Mouse (Mus musculus) left cerebral cortex, adult 9 months (tissue): ENCODE data around the gene Slc9a9.
A peak's percentile ranks its signal among the peaks of the same experiment; 100 is the strongest.

Experiments
- DNase-seq, 2 experiments: peaks; one replicate each; pipeline ENCODE4 v3.0.0; 2022; ENCODE audit warnings: low spot score in 2 of 2

The Slc9a9 gene

DNA sequence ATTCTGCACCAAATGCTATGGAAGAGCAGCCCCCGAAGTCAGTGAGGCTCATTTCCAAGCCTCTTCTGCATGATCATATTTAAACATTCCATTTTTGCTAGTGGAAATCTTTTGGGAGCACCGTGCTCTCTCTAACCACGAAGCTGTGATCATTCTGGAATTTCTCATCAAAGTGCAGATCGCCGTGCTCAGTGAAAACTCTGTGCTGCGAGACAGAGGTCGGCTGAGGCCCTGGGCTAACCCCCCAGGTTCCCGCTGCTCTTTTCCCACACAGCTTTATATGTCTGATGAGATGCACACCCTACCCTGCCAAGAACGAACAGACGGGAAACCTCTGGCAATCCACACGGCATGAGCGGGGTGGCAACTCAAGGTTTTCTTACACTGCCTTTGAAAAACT, 406.1 kb downstream of the Slc9a9 start:
- DNase-seq, result peak in 1 of 2 experiments; percentile 14

DNA sequence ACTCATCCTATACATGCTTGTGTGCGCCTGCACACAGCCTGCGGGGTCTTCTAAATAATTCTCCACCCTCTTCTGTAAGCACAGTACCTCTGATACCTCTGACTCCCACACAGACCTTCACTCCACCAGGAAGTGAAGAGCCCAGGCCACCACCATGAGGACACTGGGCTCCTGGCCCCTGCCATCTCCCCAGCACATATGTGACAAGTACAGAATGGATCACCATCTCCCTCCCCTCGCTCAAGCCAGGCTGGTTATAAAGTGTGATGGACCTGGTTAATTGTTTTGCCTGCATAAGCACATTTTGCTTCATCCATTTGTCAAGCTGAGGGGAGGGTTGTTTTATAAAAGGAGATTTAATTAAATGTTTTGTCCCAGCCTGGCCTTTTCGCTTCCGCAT, 408.2 kb downstream of the Slc9a9 start:
- DNase-seq, result no peak

DNA sequence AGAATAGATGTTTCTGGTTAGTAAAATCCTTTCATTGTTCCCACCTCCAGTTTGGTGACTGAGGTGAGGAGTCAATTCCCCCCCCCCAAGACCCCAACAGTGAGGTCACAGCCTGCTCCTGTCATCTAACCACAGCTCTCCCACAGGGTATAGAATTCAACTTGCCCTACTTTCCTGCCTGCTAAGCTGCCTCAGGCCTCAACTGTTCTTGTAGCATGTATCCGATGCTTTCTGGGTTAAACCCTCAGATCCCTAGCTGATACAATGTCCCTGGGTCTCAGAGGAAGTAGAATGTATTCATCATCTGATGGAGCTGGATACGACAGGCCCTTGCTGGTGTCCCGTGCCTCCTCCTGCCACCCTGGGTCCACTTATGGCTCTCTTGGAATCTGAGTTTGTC, 408.9 kb downstream of the Slc9a9 start:
- no peak for DNase-seq

DNA sequence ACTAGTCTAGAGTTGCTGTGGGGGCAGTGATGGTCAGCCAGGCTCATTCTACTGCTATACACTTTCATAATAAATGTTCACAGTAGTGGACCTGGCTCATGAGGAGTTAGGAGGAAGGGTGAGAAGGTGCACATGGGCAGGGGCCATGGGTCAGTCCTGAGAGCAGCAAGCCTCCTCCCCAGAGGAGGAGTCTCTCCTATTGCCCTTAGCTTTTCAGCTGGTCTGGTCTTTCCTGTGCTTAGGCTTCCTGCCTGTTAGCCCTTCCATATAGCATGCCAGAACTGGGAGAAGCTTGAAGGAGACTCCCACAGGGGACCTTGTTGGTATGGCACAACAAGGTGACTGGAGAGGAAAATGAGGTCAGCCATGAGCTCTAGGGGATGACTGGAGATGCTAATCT, 410.2 kb downstream of the Slc9a9 start:
- DNase-seq, result no peak

DNA sequence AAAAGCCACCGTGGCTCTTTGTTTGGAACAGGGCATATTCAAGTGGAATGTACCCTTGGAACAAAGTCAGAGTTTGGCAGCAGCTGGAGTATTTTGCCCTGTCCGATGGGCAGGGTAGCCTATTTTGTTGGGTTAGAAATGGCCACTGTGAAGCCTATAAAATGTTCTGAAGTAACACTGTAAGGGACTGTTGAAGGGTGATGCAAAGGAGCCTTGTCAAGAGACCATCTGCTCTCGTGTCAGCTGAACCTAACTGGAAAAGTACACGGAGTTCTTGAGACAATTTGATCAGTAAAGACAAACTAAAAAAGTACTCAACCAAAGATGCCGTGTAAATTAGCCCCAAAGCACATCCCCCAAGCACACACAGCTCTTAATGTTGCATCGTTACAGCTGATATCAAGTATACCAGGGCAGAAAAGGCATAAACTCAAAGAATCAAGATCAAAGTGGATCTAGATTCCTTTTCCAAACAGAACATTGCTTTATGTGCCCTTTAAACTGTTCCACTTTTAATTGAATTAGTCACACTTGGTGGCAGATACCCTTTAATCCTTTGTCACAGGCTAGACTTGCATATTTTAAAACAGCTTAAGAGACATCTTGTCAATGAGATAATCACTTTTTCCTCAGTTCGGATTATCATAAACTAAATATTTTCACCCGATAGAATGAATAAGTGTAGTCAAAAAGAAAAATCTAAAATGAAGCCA, 416.6 kb downstream of the Slc9a9 start:
- DNase-seq, result no peak

DNA sequence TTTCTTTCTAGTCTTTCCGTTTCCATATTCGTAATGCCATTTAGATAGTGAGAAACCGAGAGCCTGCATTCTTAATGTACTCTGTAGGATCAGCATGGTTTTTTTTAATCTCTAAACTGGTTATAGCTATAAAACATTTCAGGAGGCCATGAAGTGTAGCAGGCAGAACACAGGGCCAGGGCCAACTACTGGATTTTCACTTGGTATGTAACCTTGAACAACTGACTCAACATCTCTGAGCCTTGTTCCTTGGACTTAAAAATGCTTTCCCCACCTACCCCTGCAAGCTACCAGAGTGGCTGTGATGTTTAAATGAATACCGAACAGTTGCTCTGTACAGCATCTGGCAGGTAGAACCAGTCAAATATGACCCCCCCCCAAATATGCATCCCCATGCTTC, 418.5 kb downstream of the Slc9a9 start:
- DNase-seq, result no peak

DNA sequence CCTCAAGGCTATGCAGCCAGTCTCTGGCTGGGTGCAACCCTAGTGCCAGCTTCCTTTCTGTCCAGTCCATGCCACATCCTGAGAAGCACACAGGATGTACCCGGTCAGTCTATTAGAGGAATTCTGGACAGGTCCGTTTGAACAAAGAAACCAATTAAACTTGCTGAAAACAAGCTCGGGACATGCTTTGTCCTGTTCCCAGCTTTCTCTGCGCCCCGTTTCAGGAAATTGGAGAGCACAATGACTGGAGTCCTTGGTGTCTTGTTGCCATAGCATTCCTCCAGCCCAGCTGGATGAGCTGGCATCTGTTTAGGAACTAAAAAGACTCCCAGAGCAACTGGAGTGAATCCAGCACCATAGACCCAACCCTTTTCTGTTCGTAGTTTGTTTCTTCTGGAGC, 419.3 kb downstream of the Slc9a9 start:
- DNase-seq, result peak; percentile 34 to 39

DNA sequence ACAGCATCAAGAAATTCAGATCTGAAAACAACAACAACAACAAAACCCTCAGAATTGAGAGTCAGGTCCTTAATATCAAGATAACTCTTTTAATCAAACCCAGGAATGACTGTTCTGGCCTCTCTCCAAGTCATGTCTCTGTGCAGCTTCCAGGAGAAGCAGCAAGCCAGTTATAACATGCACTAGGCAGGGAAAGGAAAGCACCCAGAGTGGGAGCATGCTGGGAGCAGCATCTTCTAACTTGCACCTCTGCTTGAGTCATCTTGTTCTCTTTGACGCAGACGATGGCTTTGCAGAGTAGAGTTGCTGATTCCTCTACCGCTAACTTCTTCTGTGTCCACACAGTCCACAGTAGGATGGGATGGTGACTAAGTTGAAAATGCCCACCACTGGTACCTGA, 426.8 kb downstream of the Slc9a9 start:
- no peak for DNase-seq

DNA sequence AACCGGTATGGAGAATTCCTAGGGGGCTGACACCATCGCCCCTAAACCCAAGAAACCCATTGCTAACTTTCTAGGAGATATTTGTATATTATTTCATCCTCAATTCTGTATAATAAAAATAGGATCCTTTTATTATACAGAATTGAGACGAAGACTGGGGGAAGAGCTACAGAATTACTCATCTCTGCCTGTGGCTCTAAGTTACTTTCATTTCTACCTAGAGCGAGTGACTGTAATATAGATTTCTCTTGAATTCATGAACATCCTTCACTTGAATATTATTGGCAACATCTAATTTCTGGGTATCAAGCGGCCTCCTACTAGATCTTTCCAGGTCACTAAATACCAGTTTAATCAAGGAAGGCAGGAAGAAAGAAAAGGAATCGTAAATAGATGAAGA, 436.1 kb downstream of the Slc9a9 start:
- no peak for DNase-seq

DNA sequence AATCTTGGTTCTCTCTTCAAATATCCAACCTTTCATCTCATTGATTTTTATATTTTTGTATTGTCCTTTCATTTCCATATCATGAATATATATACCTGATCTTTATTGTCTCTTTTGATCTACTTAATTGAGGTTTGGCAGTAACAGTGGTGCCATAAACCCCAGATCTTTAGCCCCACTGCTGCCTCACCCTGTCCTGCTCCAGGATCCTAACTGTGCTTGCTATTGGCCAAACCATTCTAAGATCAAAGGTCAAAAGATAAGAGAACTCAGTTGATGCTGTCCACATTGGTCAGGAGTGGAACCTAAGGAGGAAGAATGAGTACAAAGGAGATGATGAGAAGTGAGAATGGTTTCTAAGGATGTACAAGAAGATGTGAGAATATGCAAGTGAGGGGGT, 440.1 kb downstream of the Slc9a9 start:
- DNase-seq, result no peak

DNA sequence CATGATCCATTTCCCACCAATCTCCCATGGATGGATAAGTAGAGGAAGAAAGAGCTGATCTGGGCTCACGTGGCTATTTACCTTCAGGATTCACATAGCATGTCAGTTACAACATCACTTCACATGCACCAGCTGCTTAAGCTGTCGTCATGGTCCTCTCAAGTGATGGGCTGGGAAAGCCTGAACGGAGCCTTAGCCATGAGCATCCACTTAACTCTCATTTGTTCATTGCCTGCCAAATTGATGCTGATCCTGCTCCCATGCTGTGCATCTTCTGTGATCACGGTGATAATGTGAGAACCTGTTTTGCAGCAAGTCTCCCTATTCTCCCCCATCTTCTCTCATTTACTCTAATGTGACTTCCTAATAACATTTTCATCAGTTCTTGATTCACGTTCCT, 441.1 kb downstream of the Slc9a9 start:
- no peak for DNase-seq

DNA sequence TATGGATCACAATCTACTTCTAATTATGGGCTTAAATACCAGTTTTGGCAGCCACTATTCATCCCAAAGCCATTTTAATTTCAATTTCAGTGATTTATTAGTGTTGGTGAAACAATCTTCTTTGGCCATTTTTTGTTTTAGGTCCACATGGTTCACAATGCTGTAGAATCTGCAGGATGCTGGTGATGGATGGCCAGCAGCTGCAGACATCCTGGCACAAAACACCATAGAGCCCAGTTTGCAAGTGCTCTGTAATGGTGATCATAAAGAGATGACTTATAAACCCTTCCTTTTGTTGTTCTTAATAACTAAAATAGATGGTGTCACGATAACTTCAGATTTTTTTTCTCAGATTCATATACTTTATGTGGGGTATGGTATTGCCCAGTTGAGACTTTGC, 442.0 kb downstream of the Slc9a9 start:
- DNase-seq, result no peak

DNA sequence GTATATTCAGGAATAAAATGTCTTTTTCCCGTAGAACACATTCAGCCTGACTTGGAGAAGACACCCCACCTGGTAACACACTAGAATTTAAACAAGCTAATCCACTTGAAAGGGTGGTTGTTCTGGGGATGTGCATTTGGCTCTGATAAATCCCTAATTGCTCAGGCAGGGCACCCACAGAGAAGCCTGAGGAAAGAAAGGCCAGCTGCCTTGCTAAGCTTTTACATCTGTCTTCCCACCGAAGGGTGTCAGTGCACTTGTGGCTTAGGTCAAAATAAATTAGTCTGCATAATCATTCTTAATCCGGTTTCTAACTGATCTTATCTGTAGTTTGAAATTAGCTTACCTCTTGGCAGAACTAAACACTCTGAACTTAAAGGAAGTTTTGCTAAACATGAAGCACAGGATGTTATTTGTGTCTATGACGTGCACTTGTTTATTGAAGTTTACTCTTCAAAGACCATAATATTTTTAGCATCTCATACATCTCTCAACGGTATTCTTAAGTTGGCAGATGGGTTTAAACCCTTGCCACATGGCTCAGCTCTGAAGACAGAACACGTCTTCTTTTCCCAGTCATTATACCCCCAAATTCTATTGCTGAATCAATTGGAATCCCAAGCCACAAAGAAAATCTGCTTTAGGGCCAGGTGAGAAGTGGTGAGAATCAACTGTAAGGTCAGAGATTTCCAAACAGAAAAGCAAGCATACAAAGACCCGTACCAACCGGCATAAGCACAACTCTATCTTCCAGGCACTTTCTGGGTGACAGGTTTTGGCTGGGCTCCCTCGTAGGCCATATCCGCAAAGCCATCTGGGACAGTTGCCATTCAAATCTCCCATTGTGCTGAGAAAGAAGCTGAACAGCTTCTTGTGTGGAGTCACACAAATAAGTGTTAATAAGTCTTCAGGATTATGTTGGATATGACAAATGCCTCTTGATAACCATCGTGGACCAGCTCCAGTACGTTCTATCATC, 443.7 kb downstream of the Slc9a9 start:
- DNase-seq, result no peak

DNA sequence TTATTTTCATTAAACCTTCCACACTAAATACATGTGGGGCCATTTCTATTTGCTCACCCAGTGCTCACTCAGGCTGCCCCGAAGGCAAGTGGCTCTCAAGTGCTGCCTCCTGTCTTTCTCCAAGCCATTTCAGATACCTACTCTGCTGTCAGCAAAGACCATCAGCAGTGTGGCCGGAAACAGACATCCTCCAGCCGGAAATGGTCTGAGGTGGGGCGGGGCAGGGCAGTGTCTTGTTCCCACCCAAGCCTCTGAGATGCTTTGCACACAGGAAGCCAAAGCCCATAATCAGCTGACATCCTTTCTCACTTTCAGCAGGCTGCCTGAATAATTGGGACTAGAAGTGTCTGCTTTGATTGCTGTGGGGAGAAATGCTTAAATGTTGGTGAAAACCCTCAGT, 450.4 kb downstream of the Slc9a9 start:
- DNase-seq, result no peak

DNA sequence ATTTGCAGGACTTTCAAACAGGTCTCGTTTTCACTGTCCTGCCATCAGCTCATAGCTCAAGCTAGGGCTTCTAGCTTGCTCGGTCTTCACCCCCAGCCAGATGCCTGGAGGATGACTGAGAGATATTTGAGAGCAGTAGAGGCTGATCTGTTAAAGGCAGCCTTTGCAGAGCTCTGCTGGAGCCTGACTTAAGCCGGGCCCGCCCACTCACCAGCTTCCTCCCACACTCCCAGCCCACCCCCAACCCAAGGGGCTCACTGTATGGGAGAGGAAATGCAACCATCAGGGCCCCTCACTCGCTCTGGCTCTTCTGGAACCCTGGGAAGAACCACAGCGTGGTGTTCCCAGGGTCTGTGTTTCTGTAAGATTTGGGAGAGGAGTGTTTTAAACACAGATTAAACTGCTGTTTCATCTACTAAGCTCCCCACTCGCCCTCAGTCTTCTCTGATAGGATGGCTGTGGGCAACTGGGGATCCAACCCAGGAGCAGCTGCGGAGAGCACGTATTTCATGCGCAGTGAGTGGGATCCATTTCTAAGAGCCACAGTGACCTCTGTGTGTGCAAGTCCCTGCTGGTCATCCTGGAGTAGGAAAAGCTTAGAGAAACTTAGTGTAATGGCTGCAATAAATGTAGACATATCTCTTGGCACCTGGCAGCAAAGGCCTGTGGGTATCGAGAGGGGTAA, 451.6 kb downstream of the Slc9a9 start:
- DNase-seq, result no peak

DNA sequence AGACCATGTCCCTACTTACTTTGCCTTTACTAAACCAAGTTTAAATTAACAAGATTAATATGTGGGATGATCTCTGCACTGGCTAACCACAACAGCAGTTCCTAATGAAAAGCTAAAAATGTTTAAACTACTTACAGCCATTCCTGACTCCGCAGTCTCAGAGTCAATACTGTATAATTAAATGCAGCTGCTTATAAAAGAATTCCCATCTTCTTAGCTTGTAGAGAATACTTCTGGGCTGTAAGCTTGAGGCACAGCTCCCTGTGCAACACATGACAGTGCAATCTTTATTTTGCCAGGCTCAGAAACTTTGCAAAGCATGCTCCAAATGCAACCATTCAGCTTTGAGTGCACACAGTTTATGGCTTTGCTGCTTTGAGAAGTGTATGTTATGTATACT, 456.0 kb downstream of the Slc9a9 start:
- no peak for DNase-seq

DNA sequence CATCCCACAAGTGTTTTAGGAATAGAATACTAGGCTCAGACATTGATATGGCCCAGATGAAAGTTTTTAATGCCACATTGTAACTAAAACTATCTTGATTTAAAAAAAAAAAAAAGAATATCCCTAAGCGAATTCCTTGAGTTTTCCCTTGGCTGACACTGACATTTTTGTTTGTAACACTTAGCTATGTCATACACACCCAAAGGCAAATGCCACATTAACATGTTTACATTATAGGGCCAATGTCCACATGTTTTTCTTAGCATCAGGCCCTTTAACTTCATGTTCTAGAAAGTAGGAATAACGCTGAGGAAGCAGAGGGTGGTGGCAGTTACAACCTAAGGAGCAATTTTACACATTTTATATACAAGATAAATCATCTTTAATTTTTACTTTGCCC, 458.1 kb downstream of the Slc9a9 start:
- DNase-seq, result no peak

DNA sequence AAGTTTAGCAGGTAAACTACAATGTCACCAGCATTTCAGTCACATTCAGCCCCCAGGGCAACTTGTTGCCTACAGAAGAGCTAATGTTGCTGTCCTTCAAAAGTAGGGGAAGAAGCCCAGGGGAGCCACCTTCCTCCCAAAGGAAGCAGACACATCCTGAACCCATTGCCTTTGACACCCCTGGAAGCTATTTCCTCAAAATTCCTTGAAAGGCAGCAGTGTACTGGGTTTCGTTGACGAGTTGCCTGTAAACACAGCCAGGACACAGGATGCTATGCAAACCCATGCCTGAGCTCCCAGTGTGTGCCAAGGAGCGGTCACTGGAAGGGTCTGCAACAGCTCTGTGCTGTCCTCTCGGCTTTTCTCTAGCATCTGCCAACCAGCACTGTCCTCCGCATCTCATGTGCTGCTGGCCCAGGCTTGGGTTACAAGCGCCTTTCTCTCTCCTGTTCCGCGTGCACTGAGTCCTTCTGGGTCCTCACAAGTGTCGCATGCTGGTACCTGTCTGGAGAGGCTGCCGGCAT, 479.6 kb downstream of the Slc9a9 start:
- no peak for DNase-seq

DNA sequence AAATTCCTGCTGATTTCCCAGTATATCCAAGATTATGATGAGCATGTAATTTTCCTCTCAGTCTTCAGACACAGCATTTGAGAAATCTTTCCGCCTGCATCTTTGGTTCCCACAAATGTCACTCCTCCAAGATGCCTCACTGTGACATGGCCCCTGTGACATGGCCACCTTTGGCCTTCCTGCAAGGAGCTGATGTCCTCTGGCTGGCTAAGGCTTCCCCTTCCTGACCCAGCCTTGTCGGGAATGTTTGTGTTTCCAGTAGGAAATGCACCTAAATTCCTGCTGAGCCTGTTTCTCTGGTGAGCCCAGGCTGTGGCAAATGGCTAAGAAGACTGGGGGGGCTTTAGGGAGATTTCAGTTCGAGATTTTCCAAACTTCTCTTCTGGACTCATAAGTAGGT, 480.4 kb downstream of the Slc9a9 start:
- no peak for DNase-seq

DNA sequence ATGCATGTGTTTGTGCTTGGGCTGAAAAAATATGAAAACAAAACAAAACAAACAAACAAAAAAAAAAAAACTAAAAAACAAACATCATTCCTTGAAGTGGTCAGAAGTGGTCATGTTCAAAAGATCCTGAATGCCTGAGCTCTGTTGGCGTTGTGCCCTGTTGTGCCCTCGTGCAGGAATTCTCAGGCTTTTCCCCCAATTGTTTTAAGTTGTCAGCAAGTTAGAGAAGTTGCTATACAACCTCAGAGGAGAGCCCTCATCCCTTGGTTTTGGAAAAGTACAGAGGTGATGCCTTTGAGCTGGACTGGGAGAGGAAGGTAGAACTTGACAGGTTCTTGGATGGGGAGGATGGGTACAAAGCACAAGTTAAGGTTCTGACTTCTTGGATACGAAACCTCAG, 480.9 kb downstream of the Slc9a9 start:
- DNase-seq, result no peak

DNA sequence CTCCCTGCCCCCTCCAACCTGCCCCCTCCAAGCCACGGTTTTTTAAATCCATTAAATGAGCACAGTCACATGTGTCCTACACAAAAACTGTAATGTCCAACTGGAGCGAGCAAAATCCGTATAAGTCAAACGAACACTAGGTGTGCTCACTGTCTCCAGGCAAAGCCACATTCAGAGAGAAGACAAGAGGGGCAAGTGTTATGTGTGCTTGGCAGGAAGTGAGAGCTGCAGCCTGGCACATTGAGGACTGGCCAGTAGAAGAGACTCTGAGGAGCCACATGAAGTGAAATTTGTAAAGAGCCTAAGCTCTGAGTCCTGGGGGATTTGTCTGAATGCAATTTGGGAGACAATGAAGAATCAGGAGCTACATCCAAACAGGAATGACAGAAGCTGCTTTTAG, 481.3 kb downstream of the Slc9a9 start:
- DNase-seq, result no peak

DNA sequence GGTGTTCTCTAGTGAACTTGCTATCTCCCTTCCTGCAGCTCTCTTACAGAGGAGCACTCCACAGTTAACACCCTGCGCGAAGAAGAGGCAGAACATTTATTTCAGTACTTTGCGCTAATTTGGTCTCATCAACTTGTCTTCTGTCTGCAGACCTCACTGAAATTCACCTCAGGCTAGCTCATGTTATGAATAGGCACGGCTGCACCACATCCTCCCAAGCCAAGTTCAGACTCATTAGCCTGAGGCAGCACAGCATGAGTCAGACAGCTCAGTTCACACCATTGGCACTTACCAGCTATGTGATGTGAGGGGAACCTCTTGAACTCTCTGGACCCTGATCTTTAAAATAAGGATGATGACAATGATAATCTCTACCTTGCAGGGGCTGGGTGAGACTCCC, 482.0 kb downstream of the Slc9a9 start:
- peak in 1 of 2 experiments; percentile 52 for DNase-seq
